Mouse (Mus musculus) brain, adult 2 months (tissue): ENCODE measurements around the gene Asna1.

Experiments
- DNase-seq: peaks from one replicate; pipeline ENCODE4 v3.0.0; 2011; ENCODE audit warnings: low read depth, low spot score

Asna1 gene

DNA sequence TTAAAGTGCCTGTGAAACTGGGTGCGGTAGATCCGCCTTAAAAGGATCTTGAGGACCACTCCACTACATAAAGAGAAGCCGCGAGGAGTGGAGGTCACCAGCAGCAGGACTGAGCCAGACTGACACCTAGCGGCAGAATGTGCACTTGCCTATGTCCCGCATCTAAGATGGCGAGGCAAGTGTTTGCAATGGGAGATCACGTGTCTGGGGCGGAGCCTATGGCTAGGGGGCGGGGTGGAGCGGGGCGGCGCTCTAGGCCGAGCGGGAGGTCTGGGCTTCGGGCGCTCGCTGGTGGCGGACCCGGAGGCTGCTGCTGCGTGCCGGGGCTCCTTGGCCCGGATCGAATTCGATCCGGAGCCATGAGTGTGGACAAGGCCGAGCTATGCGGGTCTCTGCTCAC, 34.7 kb downstream of the Asna1 start, which contains the start of gene Hook2:
Gene Hook2, plus strand, starts transcription at position 255 of the 400 bp plus-strand sequence.
- peak; percentile 99 for DNase-seq

DNA sequence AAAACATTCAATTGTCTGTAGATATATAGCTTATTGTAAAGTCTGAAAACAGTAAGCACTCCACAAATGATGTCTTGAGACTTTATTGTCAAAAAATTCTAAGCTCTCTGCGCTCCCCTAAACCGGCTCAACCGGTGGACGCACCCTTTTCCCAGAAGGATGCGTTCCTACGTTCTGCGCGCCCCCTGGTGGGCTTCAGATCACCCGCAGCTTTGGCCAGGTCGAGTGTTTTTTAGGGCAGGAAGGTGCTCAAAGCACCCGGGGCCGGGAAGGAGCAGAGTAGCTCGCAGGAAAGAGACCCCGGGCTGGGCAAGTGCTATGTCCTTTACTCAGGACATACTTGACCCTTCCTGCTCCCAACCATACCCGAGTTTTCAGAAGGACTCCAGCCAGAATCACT, 35.3 kb downstream of the Asna1 start:
- peak; percentile 93 for DNase-seq

DNA sequence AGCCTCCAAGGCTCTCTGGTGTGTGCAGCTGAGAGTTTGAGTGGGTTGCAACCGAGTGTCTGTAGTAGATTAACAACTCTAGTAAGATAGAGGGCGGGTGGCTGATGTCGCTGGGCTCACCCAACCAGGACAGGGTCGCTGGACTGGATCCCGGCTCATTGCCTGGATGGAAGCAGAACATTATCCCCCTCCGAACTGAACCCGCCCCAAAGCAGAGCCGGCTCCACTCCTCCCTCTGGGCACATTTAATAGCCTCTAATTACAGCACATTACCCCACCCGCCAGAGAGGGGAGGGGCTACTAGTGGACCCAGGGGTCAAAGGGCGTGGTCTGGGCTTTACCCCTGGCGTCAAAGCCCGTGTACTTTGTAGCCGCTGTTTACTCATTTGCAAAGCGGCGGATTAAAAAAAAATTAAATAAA, 35.8 kb downstream of the Asna1 start:
- DNase-seq: no peak

DNA sequence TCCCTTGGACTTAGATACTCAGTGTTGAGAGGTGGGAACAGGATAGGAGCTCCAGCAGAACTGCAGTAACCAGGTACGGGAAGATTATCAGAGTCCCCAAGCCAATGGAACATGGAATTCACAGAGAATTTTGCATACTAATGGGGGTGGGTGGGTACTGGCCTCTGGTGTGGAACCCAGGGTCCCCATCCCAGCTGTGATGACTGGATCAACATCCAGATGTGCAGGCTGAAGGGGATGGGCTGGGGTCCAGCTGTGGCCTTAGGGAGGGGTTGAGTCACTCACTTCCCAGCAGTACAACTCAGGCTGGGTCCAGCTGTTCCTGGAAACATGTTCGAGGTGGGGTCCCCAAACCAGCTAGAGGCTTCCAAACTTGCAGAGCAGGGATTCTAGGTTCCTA, 37.2 kb downstream of the Asna1 start:
- no peak for DNase-seq

DNA sequence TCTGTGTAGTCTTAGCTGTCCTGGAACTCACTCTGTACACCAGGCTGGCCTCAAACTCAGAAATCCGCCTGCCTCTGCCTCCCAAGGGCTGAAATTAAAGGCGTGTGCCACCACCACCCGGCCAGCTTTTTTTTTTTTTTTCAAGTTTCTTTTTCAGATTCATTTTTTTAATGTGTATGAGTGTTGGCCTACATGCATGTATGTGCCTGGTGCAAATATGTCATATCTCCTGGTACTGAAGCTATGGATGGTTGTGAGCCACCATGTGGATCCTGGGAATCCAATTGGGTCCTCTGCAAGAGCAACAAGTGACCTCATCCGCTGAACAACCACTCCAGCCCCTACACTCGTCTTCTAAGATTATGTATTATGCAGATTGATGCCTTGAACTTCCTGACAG, 37.7 kb downstream of the Asna1 start:
- no peak for DNase-seq

DNA sequence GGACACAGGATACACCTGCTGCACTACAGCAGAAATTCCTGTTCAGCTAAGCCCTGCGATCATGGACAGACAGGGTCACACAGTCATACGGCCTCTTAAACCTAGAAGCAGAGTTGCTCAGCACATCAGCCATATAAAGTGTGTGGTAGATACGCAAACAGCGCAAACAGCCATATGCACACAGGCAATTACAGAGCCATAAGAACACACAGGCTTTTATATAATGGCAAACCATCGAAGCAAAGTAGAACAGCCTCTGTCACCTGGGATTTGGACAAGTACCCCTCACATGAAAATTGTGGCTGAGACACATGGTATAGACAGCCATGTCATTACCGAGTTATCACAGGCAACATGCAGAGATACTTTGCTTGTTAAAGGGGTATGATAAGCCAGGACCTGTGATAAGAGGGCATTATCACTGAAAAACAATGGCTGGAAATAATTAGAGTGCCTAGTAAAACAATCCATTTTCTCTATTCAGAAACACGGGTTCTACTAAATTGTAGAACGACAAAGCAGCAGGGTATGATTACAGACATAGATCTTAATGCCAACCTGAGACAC, 38.6 kb downstream of the Asna1 start:
- DNase-seq: no peak

DNA sequence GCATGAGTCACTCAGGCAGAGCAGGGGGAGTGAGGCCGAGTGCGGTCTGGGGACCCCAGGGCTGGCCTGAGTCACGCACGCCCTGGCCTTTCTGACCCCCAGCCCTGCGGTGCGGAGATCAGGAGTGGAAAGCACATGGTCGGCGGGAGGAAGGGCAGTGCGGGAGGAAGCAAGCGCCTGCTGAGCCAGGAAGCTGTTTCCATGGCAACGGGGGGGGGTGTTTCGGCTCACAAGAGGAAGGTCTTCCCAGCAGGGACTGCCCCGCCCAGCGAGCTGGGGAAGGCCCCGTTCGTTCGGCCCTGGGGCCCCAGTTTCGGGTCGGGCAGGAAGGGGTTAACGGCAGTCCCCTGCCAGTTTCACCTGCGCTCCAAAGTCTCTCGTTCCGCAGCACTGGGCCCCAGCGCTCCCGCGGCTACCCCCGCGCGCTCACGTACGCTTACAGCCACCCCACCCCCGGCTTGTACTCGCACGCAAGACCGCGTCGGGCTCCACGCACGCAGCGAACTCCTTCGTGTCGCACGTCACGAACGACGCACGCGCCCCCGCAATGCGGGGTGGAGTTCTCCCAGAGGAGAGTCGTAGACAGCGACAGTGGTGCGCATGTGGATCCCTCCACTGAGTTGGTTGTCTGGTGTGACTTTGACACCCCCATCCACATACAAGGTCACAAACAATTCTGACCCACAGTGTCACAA, 39.2 kb downstream of the Asna1 start:
- peak; percentile 99 for DNase-seq

DNA sequence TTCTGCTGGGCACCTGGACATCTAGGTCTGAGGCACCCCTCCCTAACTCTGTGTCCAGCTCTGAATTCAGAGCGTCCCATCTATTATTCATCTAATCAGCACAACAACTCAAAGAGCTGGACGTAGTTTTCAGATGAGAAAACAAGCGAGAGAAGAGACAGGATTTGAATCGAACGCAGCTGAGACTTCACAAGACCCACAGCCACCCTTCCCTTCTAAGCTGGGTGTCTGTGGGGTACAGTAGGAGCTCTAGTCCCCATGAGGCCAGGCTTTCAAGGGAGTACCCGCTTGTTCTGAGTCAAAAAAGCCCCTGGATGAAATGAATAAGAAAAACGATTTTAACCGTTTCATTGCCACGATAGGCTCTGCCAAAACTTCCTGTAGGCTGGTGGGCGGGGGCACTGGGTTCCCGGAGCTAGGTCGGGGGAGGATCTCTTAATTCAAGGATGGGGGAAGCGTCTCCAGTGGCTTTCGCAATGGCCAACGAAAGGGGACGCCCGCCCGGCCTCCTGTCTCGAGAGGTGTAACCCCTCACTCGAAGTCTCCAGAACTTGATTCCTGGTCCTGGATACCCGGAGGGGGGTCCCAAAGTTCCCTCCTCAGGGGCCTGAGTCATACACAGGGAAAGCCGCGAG, 39.9 kb downstream of the Asna1 start:
- DNase-seq: no peak

DNA sequence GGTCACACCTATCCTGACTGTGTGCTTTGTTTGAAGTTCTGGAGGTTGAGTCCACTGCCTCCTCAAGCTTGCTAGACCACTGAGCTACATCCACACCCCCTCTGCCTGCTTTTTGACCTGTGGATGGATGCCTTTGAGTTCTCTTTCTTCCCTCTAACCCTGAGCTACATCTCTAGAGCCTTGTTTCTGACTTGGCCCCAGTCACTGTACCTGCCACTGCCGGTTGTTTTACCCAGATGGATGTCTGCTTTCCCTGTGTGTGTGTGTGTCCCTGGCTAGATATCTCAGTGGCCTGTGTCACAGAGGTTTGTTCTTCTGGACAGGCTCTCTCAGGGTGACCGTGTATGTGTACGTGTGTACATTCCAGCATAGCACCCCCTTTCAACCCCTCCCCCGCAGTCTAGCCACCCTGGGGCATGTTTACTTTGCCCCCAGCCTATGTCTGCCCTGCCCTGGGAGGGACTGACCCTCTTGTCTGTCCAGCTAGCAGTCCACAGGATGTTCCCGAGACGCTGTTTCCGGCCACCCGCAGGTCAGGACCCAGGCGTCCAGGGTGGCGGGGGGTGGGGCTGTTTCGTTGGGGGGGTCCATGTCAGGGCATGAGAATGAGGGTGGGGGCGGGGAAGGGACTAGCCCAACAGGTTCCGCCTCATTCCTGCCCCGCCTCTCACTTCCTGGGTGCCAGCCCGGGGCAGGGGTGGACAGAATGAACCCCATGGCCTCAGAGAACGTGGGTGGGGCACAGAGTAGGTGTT, 40.6 kb downstream of the Asna1 start:
- no peak for DNase-seq

DNA sequence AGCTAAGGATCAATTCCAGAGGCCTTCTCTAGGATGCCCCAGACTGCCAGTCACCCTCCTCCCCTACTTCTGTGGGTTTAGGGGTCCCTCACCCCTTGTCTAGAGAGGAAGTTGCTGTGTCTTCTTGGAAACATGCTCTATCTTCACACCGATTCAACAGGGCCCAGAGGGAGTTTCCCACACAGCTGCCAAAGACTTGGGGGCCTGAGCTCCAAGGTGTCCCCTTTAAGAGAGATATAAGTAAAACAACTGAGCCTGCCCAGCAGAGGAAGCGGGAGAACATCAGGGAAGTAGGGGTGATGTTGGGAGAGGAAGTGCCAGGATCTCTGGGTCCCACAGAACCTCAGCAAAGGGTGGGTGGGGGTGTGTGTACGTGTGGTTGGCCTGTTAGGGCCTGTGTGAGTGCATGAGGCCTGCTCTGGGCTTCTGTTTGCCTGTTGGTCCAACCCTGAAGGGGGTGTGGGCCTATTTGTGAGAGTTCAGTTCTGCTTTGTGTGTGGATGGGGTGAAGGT, 42.5 kb downstream of the Asna1 start:
- DNase-seq: no peak

DNA sequence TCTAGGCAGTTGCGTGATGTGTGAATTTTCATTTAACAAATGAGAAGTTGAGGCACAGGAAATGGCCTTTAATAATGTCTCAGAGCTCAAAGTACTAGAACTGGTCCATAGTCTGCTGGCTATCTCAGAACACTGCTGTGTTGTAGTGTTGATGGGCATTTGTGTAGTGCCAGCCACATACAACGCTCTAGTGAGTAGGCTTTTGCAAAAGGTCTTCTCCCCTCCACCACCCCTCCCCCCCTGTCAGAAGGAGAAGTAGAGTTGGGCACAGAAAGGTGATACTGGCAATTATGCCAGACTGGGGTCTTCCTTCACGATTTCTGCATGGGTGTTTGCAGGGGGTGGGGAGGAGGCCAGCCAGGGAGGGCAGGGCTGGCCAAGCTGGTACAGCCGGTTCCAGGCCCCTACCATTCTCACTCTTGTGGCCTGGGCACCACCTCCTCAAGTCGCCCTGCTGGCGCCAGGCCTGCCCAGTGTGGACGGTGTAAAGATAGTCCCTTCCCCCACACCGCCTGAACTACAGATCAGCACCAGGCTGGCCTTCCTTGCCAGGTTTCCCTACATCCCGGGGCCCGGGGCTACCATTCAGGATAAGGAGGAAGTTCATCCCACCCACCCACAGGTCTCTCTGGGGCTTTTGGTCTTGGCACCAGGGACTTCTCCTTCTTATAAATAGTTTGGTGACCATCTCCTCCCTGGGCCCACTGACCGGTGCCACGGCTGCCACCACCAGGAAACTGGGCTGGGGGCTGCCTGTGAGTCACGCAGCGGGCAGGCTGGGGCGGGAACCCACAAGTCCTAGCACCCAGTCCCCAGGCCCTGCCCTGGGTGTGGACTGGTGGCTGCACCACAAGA, 43.2 kb downstream of the Asna1 start:
- no peak for DNase-seq

DNA sequence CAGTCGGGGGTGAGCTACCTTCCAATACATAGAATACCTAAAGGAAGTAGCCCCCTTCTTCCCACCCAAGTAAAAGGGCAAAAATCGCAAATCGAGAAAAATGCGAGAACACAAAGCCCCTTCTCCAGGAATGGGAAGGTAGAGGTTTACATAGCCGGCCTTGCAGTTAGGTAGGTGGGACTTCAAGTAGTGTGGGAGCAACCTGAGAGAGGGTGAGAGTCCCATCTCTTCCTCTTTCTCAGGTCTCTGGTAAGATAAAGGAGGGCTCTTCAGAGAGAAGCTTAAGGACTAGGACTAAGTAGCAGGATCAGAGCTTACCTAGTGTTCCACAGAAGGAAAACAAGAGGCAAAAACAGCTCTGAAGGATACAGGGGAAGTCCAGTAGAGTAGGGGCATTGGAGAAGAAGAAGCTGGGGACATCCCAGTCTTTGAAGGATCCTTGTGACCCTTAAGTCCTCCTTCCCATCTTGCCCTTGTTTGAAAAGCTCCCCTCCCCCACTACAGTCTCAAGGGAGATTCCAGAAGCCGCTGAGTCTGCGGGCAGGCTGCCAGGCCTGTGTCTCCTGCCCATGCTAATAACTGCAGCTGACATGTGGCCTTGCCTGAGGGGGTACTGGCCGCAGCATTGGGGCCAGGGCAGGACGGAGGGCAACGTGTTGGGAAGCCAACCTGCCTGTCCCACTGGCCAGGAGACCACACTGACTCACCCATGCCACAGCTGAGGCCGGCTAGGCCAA, 44.3 kb downstream of the Asna1 start:
- DNase-seq: peak; percentile 69

DNA sequence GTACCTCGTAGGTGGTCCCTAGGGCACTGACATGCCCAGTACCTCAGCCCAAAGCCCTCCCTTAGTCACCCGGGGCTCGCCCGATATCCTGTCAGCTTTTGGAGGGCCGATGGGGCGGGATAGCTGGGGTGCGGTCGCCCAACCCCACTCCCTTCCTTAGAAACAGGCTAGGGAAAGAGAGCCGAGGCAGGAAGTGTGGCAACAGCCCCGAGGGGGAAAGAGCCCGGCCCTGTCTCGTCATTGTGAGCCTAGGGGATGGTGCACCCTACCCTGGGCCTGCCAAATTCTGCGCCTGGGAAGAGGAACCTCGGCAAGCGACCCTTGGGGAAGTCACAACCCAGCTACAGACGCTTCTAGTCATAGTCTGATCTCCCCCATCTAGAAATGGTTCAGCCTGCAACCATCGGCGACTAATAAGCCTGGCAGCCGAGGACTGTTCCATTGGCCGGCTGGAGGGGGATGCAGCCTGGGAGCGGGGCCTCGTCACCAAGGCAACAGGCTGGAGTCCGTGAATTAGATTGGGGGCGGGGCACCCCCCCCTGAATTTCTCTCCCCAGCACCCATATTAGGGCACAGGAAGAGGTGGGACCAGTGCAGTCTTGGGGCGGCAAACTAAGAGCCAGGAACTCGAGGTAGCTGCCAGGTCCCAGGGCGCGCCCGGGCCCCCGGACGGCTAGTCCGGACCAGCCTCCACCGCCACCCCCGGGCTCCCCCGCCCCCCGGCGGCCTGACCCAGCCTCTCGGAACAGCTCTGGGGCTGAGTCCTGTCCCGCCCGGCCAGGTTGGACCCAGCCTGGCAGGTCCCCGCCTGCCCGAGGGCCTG, 45.3 kb downstream of the Asna1 start:
- peak; percentile 99 for DNase-seq

DNA sequence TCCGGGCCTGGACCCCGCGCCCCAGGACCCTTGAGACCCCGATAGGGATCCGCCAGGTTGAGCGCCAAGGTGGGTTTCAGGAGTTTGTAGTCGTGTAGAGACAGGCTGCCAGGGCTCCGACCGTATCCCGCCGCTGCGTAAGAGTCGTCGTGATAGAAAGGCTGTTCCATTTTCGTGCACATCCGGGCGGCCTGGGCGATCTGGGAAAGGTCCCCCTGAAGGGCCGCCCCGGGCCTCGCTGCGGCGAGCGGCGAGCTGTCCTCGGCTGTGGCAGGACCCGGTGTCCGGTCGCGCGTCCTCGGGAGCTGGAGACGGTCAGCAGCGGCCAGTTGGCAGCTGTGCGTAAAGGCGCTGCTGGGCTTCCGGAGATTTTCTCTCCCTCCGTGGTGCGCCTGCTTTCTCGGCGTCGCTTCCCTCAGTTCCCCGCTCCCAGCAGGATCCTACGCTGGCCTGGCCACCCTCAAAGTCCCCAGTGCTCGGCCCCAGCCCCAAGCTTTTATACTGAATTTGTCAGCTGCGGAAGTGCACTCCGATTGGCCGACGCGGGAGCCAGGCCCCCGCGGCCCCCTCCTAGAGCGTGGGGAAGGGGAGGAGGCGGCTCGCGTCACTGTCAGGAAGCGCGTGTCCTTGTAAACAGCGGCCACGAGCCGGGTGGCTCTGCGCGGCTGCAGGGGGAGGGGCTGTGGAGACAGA, 46.7 kb downstream of the Asna1 start, which contains the start of gene Junb:
Gene Junb, minus strand, starts transcription at position 471 of the 693 bp plus-strand sequence.
- peak; percentile 98 for DNase-seq

DNA sequence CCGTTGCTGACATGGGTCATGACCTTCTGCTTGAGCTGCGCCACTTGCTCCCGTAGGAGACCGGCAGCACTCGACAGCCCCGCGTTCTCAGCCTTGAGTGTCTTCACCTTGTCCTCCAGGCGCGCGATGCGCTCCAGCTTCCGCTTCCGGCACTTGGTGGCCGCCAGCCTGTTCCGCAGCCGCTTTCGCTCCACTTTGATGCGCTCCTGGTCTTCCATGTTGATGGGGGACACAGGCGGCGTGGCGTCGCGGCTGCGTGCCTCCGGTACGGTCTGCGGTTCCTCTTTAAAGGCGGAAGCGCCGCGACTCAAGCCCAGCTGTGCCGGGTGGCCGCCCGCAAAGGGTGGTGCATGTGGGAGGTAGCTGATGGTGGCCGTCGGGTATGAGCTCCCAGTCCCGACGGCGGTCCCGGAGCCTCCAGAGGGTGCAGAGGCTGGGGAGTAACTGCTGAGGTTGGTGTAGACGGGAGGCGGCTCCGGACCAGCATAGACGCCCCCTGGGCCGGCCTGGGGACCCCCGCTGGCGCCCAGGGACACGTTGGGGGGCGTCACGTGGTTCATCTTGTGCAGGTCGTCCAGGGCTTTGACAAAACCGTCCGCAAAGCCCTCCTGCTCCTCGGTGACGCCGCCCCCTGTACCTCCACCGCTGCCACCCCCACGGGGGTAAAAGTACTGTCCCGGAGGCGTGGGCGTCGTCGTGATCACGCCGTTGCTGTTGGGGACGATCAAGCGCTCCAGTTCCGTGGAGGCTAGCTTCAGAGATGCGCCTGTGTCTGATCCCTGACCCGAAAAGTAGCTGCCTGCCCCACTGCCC, 47.4 kb downstream of the Asna1 start:
- DNase-seq: peak; percentile 74

DNA sequence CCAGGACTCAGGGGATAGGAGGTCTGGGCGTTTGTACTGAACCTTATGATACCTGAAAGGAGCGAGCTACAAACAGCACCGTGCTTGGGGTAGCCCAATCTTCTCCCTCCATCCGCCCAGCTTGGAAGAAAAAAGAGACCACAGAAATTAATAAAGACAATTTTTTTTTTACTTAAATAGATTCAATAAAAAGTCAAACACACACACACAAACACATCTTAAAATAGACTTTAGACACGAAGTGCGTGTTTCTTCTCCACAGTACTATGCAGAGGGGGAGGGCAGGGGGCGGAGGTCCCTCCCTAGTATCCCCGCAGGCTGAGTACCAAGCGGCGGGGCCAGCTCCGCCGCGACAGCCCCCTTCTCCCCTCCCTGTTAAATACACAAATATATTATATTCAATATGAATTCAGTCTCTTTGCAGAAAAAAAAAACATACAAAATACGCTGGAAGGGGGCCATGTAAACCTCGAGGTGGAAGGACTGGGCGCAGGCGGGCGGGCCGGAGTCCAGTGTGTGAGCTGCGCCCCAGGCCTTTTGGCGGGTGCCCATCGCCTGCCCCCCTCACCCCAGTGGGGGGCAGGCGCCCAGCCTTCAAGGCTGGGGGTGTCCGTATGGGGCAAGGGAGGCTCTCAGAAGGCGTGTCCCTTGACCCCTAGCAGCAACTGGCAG, 48.2 kb downstream of the Asna1 start:
- DNase-seq: no peak

DNA sequence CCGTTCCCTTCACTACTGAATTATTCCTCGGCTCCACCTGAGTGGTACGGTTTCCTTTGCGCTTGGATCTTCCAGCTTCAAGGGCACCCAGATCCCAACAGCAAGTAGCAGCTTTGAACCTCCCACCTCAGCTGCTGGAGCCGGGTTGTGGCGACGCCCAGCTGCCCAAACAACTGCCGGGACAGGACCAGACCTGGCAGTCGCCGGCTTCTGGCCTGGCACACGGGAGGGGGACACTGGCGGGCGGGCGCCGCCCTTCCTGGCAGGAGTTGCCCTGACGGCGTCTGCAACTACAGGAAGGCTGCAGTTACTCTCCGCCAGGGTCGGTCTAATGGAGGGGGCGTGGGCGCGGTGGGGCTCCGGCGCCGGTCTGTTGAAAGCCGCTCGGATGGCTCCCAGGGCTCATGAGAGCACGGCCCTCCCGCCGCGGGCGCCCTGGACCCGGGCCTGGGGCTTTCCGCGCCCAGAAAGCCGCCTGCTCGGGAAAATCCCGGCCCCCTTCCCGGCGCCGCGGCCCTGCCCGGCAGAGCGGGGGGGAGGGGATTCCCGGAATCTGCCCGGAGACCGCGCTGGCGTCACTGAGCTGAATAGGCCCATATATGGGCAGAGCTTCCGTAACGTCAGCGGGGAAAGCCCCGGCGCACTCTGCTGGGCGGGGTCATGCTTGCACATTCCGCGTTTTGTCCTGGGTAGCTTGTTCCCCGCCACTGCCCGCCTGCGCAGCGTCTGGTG, 48.9 kb downstream of the Asna1 start:
- DNase-seq: peak; percentile 97
